Mouse (Mus musculus) natural killer cell, adult 2 months (primary cell): ENCODE measurements around the gene Camk2g.
"Not testable (repeated sequence)": the region's sequence is repeated elsewhere in the genome, so short reads cannot be mapped to it uniquely, and the experiment has no call there.

Experiments used
- DNase-seq, 2 experiments: peaks; one replicate each; pipeline ENCODE4 v3.0.0; 2022; ENCODE audit warnings: low spot score in 2 of 2

The Camk2g gene

GRCm38 (mm10) chr14:20738511-20738910 lies 55.4 kb downstream of the Camk2g start:
- DNase-seq, result no peak

DNA sequence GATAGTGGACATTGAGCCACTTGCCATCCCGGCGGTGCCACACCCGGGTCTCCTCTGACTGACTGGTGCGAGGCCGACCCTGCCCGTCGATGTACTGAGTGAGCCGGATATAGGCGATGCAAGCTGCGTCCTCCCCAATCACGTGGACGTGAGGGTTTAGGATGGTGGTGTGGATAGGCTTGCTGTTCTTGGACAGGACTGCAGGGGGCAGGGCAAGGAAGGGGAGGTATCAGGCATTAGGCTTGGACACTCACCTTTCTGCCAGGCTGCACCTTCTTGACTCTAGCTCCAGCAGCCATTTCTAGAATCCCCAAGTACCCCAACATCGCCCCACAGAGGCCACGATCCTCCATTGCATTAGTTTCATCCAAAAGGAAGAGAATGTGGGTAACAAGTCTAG lies 56.6 kb downstream of the Camk2g start:
- peak; percentile 33 to 53 for DNase-seq

- no peak for DNase-seq
Observed at GRCm38 (mm10) chr14:20735892-20736390, 57.9 kb downstream of the Camk2g start.

DNA sequence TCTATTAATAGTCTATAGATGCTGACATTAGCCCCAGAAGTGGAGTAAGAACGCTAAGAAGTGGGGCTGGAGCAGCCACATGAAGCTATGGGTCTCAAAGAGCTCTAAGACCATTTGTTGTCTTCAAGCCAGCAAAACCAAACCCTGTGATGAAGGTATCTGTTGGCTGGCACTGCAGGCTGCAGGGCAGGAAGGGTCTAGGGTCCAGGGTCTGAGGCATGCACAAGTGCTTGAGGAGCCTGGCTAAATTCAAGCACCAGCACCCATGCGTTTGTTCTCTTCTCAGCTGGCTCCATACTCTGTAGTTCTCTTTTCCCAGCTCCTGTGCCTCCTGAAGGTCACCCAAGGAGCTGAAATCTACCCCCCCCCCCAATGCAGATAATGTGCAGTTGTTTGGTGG lies 58.8 kb downstream of the Camk2g start:
- DNase-seq, result no peak

DNA sequence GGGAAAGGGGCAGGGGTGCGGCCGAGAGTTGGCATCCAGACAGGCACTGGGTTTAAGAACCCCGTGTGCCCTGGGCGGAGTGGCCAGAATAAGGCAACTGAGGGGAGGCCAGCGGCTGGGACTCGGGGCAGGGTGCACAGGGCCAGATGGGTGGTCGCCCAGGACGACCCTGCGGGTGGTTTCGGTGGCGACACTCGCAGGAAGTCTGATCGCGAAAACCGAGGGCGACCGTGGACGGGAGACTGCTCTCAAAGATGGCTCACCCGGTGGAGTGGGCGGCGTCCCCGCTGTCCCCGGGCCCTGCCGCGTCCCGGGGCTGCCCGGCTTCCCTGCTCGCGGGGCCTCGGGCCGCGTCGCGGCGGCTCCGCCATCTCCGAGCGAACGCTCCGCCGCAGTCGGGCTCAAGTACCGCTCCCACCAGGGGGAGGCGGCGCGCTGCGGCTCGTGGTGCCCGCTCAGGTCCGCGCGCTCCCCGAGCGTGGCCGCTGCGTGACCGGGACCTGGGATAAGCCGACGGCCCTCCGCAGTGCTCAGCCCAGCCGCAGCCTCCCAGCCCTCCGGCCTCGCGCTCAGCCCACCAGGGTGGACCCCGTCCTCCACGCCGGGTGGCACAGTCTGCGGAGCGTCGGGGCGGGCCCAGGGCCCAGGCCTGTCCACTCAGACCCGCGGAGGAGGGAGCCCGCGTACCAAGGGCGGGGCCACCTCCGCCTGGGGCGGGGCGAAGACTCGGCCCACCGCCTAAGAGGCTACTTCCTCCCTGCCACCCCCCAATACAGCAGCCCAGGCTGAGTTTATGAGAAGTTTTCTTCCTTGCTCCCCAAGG lies 59.7 kb downstream of the Camk2g start, which contains the start of gene Ndst2:
Gene Ndst2 (minus strand): TSS at position 611 of the 823 bp plus-strand sequence.
- peak; percentile 82 to 86 for DNase-seq

- no peak for DNase-seq
Observed at GRCm38 (mm10) chr14:20733041-20733951, 60.6 kb downstream of the Camk2g start.

DNA sequence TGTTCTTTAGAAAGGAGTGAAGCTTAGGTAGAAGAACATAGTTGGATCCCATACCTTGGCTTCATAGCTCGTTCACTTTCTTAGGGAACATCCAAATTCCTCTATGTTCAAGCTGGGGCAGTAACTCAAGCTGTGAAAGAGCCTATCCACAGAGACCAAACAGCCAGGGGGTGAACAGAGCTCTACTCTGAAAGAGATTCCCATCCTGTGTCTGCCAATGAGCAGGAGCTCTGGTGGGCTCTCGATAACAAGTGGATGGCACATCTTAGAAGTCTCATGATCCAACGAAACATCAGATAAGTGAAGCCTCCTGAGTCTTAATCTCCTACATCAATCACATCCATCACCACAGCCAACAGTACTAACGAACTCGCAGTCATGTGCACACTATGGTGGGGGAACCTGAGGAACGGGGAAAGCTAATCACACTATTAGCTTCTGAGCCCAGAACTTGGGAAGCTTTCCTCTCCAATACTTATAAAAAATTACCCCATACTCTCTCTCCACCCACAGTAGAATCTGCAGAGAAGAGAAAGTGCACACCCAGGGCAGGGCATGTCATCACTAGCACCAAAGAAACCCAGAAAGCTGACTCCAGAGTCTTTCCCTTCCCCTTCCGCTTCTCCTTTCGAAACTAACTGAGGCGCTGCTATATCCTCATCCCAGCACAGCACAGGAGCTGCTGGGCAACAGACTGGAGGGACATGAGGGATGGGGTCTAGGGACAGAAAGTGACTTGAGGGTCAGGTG lies 62.9 kb downstream of the Camk2g start:
- DNase-seq, result no peak

DNA sequence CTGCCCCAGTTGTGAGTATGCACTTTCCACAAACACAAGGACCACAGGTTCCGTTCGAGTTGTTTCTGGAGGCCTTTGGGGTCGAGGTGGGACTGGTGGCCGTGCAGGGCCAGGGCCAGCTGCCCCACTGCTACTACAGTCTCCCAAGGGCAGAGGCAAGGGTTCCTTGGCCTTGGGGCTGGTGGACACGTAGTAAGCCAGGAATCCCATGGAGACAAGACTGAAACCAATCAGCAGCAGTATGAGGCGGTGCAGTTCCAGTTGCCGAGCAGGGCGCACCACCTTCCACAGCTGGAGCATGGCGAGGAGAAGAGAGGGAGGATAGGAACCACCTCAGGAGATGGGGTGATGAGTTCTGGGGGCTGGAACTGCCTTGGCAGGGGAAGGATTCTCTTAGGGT lies 64.0 kb downstream of the Camk2g start:
- no peak for DNase-seq

- no peak for DNase-seq
Observed at GRCm38 (mm10) chr14:20725660-20726339, 68.1 kb downstream of the Camk2g start.

DNA sequence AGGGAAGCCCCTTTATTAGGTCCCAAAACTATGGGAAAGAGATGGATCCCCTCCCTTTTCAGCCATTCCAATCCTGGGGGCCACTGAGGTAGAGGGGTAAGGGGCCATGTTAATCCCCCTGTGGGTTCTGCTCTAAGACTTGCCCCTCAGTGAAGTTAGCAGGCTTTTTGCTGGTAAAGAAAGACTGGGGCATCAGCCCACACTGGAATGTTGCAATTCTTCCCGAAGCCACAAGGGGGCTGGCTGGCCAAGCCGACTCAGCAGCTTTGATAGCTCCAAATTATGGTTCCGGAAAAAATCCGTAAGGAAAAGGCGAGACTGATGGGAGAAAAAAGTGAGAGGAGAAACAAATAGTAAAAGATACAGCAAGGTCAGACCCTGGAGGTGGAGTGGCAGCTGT lies 69.8 kb downstream of the Camk2g start:
- peak; percentile 22 to 49 for DNase-seq

DNA sequence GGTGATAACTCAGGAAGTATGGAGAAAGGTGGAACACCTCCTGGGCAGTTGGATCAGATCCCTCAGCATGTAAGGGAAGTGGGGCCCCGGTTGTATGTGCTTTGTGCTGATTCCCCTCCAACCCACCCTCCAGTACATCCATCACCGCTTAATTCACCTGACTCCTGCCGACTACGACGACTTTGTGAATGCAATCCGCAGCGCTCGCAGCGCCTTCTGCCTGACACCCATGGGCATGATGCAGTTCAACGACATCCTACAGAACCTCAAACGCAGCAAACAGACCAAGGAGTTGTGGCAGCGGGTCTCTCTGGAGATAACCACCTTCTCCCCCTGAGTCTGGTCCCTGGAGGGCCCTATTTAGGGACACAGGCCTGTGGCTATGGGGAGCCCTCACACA lies 70.9 kb downstream of the Camk2g start:
- DNase-seq, result no peak

- DNase-seq, result no peak
Observed at GRCm38 (mm10) chr14:20721371-20721770, 72.5 kb downstream of the Camk2g start.

DNA sequence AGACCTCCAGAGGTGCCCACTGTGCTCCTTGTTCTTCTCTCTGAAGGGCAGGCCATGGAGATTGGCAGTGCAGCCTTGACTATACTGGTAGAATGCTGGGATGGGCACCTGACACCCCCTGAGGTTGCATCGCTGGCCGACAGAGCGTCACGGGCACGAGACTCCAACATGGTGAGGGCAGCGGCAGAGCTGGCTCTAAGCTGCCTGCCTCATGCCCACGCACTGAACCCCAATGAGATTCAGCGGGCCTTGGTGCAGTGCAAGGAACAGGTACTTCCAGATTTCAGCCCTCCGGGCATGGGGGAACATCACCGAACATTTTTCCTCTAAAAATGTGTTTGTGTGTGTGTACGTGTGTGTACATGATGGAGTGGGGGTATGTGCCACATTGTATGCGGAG lies 74.1 kb downstream of the Camk2g start:
- DNase-seq, result no peak

DNA sequence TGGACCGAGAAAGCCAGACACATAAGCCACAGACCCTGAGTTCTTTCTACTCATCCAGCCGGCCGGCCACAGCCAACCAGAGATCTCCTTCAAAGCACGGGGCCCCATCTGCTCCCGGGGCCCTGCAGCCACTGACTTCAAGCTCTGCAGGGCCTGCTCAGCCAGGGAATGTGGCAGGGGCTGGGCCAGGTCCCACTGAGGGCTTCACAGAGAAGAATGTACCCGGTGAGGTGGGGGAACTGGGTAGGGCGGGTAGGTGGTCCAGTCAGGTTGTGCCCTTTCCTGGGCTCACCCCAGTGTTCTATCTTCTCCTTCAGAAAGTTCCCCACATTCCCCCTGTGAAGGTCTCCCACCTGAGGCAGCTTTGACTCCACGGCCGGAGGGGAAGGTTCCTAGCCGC lies 75.4 kb downstream of the Camk2g start:
- DNase-seq, result no peak

DNA sequence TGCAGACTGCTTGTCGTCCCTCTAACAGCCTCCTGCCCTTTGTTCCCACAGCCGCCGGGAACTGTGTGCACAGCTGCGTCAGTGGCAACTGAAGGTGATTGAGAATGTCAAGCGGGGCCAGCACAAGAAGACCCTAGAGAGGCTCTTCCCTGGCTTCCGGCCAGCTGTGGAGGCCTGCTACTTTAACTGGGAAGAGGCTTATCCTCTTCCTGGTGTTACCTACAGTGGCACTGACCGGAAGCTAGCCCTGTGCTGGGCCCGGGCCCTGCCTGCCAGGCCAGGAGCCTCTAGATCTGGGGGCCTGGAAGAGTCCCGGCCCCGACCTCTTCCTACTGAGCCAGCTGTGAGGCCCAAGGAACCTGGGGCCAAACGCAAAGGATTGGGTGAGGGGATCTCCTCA lies 80.1 kb downstream of the Camk2g start:
- no peak for DNase-seq

DNA sequence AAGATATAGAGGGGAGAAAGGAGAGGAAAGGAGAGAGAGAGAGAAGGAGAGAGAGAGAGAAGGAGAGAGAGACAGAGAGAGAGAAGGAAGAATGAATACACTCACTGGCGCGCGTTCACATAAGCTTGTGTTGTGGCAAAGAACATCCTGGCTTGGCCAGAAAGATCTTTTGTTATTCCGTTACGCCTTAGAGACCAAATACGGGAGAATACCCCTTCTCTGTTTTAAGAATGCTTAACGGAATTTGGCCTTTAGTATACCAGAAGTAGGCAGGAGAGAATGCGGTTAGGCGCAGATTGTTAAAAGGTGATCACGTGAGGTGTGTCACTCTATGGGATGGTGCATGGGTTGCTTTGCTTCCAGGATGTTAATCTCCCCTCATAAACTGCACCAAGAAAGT lies 85.6 kb downstream of the Camk2g start:
- no peak for DNase-seq

DNA sequence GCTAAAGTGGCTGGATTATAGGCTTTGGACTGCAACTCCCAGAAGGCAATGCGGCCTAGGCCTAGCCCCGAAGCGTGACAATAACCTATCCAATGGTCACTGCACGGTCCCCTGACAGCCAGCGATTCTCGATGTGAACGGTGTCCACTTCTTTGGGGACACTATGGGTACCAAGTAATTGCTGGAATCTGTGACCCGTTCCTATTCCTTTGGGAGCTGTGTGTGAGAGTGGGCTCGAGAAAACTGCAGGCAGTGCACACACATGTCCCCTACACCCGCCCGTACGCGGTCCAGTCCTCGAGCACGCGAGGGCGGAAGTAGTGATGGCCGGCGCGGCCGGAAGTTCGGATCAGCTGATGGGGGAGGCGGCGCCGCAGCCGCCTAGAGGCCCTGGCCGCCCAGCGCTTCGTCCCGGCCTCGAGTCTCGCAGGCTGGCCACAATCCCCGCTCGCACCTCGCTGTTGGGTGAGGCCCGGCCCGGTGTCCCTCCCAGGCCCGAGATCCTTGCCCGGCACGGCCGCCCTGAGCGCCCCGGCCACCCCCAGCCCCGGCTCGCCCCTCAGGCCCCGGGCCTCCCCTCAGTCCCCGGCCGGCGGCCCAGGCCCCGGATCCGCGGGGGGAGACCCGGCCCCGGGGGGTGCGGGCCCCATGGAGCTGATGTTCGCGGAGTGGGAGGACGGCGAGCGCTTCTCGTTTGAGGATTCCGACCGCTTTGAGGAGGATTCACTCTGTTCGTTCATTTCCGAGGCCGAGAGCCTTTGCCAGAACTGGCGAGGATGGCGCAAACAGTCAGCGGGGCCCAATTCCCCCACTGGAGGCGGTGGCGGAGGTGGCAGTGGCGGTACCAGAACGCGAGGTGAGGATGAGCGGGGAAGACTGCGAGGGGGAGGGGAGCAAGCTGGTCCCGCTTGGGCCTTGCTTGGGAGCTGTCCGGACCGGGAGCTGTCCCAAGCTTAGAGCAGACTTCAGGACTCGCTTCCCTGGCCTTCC lies 86.4 kb downstream of the Camk2g start, which contains the start of gene Zswim8:
Gene Zswim8 (plus strand): TSS at position 352 of the 990 bp plus-strand sequence.
- DNase-seq, result peak; percentile 83 to 85

- DNase-seq, result not testable (repeated sequence)
Observed at GRCm38 (mm10) chr14:20703461-20703860, 90.4 kb downstream of the Camk2g start.

- DNase-seq, result peak; percentile 70 to 80
Observed at GRCm38 (mm10) chr14:20702741-20703381, 91.0 kb downstream of the Camk2g start, which contains the start of gene Chchd1. Chchd1 (plus strand) TSS chr14:20703006.
